Mouse (Mus musculus) layer of hippocampus, adult 8-10 months (tissue): ENCODE results near the gene Parva. TPM values are rescaled to one million over a fixed set of nuclear protein-coding genes. Genes with fewer than 3 reads are reported as not detected.
A peak's percentile ranks its signal among the peaks of the same experiment; 100 is the strongest.

Experiments used
- DNase-seq, 2 experiments: peaks; one replicate each; pipeline ENCODE4 v3.0.0; 2022; ENCODE audit warnings: low spot score in 2 of 2
- total RNA-seq, 4 experiments: library from RNA; stranded (reverse); gene quantifications; 2 replicates each; pipeline ENCODE4 v1.2.4; 2022

Gene Parva
- total RNA-seq, 4 experiments from 2014 or later = 46.5 to 50.9 (median 50.4) TPM

DNA sequence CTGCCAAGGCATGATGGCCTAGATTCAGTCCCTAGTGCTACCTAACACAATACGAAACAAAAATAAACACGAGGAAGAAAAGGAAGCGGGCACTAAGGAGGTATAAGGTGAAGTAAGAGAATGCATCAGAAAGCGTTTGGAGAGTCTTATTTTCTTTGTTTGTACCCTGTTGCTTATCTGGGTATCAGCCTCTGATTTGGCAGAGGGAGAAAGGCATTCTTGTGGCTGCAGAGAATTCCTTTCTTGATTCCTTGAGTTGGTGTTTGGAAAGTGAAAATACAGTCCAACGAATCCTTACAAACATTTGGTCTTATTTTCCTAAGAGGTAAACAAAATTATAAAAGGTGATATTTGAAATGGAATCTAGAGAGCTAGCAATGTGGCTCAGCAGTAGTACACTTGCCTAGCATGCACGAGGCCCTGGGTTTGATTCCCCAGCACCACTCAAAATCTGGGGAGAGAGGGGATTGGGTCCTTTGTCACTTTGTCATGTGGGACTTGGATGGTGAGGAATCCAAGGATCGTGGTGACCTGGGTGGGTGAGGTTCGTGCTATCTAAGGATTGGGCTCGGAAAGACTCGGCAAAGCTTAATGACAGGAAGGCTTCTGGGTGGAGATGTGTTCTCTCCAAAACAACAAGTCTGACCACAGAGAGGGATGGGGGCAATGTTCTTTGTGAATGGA, 44.9 kb downstream of the Parva start:
- DNase-seq = no peak

DNA sequence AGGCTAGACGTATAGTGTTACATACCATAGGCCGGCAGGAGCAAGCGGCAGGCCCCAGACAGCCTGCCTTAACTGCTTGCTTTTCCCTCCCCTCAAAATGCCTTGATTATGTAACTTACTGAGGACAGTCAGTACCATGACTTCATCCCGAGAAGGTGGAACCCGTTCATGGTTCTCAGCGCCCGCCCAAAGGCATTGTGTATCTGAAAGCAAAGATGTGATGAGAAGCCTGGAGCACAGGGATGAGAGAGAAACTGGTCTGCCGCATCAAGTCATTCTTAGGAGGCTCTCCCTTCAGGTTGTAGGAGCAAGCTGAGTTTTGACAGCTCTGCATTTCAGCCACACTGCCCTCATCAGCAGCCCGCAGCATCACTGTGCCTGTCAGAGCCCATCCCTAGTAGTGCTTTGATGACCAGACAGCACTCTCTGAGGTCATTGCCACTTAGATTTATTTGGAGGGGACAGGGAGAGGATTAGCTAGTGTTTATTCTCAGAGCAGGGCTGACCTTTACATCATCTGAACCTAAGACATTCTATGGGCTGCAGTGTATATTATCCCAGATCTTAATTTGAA, 45.5 kb downstream of the Parva start:
- DNase-seq = no peak

DNA sequence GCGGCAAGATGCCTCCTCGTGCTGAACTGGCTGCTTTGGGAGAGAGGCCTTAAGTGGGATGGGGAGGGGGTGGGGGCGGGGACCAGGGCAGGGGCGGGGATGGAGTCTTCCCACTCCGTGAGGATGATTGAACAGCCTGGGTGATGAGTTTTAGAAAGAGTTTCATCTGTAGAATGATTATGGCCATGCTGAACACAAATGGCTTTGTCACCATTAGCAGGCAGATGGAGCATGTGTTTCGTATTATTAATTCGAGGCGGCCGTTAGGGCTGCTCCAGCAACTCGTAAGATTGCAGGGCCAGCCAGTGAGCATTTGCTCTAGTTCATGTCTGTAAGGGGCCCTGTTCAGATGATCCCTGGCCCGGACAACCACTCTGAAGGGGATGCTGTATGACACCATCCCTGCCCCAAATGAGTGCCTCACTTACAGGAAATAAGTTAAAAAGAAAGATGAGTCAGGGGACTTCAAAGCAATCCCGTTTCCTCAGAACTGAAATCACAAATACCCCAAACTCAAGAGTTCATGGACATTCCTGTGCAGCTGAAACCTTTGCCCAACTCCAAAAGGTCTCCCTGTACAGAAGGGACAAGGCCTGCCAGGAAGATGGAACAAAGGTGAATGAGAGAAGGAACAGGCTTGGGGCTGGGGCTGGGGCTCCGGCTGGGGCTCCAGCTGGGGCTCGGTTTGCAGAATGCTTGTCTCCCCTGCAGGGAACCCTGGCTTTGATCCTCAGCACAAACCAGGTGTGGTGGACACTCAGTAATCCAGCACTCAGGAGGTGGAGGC, 46.5 kb downstream of the Parva start:
- DNase-seq = no peak

DNA sequence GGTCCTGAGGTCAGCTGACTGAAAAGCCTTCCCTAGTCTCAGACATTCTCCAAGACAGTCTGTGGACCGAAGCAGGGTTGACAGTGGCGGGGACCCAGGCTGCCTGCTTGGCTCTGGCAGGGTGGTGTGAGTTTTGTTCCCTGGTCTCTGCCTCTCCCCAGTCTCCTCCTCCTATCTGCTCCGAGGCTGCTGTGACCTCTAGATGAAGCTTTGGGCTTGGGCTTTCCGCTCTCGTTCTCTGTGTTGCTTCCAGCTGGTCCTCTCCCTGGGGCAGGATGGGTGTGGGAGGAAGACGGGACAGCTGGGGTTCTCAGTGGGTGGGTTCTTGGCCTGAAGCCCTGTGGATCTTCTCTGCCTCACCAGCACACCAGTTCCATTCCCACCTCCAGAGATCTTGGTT, 51.8 kb downstream of the Parva start:
- peak; percentile 55 to 65 for DNase-seq

DNA sequence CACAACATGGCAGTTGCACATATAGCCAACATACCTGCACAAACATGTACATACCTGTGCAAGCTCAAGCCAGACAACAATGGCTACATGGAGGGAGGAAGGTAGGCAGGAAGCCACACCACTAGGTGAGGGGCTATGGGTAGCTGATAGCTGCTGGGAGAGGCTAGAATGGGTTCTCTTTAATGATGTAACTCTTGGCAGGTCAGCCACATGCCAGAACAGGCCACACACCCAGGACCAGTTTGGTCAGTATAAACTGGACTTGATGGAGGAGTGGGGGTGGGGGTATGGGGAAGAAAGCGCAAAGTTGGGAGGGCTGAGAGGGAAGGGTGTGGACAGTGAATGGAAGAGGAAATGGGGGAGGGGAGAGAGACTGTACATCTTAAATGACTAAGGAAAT, 53.7 kb downstream of the Parva start:
- DNase-seq = no peak

DNA sequence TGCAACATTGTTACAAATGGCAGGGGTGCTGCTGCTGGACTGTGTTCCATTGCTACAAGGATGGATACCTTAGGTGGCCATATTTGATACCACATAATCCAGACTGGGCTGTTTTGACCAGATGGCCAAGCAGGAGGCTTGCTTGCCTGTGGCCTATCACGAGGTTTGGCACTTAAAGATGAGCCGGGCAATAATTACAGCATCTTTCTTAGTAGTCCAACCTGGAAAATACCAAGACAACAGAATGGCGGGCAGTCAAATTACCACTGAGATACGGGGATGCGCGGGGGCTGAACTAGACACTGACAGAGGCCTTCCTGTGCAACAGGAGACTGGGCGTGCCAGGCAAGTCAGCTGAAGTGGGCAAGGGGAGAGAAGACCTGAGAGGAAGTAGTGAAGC, 55.3 kb downstream of the Parva start:
- no peak for DNase-seq

DNA sequence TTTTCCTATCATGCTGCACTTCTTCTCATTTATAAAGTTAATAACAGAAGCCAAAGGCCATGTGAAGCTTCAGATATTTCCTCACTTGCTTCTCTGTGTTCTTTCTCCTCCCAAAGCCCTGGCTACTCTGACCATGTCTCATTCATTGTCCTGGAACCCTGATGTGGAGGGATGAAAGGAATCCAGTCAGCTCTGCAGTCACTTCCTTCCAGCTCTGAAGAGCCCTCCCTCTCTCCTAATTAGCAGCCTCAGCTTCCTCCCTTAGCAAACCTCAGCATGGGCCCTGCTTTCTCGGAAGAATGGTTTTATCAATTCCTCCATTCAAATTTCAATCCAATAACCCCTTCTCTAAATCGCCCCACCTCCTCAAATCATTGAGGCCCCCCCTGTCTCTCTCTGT, 56.1 kb downstream of the Parva start:
- DNase-seq = no peak

DNA sequence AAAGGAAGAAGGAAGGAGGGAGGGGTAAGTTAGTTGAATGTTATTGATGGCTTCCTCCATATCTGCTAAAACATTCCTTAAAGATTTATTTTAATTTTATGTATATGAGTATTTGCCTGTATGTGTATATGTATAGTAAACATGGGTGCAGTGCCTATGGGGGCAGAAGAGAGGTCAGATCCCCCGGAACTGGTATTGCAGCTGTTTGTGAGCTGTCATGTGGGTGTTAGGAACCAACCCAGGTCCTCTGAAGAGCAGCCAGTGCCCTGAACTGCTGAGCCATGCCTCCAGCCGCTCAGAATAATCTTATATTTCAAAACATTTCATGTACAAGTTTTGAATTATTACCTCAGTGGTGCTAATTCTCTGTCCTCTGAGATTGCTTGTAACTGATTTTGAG, 63.5 kb downstream of the Parva start:
- no peak for DNase-seq

DNA sequence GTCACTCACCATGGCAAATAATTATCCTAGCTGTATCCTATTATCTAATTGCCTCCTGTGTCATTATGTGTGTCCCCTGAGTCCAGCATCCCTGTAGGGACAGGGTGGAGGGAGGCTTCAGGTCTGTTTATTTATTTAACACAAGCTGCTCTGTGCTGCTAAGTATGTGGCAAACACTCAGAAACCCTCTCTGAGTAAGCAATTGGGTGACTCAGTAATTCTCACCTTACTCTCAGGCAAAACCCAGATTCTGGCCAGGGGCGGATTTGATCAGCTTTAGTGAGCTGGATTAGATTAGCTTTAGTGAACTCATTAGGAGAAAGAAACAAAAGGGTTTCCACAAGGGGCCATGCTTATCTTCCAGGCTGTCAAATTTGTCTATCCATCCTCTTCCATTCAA, 64.4 kb downstream of the Parva start:
- no peak for DNase-seq

DNA sequence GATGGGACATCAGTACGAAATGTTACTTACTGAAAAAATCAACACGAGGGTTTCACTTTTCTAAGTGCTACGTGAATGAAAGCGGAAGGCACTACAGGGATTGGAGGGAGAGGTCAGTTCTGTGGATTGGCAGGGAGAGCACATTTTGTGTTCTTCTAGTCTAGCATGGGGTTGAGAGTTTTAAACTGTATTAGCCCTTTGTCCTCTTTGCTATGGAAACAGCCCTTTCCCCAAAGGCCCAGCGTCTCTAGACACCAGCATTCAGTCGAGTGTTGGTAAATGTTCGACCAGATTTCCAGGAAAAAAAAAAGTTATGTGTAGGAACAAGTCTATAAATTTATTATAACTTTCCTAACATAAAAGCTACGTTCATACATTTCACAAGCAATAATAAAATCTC, 68.6 kb downstream of the Parva start:
- DNase-seq = no peak

DNA sequence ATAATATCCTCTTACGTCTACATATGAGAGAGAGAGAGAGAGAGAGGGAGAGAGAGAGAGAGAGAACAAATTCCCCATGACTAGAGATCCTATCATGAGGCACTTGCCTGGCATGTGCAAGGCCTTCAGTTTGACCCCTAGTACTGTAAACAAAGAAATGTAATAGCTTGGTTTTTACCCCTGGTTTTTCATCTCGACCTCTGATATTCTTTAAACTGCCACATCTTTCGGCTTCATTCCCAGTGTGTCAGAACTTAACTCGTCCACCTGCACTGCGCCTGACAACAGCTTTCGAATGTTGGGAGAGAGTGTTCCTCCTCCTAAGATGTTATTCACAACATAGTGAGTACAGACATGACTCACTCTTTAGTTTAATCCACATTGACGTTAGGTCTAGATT, 69.6 kb downstream of the Parva start:
- no peak for DNase-seq

DNA sequence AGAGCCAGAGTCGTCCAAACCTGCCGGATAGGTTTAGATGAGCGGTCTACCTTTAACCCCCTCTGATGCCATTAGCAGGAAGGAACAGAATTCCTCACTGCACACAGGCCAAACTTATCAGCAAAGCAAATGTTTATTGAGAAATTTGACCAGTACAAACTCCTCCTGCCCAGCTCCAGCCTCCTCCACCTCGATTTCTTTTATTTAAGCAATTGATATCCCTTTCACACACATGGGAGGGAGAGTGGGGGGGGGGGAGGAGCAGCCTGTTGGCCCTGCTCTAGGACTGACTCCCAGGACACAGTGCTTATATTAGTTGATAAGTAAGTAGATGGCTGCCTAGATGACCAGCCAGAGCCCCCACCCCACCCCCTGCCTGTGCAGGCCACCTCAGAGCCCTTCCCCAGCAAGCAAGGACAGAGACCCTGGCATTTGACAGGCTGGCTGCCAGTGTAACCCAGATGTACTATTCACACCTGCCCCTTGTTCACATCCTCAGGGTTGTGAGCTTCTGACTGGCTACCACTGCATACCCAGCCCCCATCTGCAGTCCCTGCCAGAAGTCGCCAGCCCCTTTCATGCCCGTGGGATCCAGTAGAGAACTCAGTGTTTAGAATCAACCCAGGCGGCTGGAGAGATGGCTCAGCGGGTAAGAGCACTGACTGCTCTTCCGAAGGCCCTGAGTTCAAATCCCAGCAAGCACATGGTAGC, 71.4 kb downstream of the Parva start:
- no peak for DNase-seq

DNA sequence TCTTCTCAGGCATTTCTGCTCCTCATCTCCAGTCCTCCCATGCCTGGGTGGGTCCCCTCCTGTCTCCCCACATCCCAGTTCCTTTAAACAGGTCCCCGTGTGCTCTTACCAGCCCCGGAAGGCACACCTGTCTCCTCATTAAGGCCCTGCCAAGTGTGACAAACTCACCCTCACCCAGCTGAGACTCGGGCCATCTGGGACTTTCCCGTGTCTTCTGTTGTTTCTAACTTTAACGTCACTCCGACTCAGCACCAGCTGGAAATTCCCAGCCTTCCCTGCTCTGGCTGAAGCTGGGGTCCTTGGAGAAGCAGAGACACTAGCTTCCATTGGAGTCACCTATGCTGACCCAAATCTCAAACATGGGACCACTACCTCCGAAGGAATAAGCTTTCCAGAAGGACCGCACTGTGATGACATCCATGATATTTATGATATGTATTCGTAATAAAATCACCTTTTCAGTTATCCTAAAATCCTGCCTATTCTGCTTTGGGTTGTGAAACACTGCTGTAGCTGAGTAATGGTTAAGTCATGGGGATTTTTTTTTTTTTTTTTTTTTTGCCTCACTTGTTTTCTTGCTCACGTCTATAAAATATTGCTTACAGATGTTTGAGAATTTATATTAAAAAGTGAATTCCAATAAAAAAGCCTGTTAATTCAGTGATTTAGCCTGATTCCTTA, 72.3 kb downstream of the Parva start:
- no peak for DNase-seq

DNA sequence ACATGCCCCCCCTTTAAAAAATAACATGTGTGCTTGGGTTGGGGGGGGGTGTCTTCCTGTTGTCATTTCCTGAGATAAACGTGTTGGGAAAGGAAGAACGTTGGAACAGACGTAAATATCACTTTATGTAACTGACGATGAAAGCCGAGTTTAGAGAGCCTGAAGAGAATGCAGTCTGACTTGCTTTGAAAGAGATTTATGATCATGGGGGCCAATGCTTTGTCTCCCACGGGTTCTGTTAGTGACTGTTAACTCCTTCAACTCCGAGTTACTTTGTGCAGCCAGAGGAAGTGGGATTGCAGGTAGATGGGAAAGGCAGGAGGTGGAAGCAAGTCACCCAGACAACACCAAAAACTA, 72.8 kb downstream of the Parva start:
- DNase-seq = no peak

DNA sequence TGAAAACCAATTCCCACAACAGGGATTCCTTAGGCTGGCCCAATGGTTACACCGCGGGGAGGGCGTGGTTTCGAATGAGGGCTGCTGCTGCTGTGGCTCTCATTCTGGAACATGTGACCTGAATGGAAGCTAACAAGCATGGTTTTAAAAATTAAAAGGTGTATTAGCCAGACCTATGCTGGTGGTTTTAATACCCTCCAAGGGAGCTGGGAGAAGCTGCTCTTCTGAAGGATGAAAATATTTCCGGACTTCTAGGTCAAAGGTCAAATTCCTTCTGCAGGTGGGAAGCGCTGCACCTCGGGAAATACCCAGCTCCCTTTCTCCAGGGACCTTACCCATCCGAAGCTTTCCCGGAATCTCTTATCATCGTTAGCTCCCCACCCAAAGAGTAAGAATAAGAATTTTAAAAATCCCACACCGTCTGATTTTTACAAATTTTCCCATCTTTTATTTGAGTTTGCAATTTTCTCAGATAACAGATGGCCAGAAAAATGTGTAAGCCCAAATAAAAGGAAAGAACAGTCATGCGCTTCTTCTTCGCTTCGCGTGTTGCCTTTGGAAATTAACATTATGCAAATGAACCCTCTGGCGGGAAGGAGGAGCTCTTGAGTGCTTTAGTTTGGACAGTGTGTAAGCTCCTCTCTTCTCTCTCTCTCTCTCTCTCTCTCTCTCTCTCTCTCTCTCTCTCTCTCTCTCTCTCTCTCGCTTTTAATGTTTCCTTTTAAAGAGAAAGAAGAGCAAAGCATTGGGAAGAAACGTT, 74.9 kb downstream of the Parva start:
- no peak for DNase-seq

DNA sequence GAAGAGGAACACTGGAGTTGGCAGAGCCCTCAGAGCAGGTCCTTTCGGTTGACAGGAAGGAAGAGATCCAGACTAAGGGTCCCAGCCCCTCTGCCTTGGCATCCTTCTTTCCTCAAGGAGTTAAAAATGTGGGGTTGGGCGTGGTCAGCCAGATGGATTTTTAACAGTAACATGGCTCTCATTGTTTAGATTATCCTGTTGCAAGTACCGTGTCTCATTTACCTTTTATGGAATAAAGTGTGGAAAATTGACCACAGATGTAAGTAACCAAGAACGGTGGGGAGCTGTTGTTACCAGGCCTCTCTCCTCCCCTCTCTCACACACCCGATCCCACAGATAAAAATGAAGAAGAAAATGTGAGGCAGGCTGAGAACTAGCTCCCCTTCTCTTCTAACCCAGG, 75.5 kb downstream of the Parva start:
- no peak for DNase-seq

DNA sequence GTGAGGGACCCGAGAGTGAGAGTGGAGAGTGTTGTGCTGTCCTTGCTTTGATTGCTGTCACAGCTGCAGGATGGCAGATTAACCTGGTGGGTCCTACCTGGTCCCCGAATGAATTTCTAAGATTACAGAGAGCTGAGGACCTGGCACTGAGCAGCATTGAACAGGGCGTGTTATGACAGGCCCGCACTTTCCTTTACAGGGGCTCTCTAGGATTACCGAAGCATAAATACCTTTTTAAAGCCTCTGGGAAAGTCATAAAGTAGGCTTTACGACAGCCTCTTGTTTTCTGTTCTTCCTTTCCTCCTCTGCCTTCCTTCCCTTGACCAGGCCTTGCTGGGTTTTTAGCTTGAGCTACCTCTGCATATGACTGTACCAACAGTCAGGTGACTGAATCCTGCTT, 76.1 kb downstream of the Parva start:
- no peak for DNase-seq

DNA sequence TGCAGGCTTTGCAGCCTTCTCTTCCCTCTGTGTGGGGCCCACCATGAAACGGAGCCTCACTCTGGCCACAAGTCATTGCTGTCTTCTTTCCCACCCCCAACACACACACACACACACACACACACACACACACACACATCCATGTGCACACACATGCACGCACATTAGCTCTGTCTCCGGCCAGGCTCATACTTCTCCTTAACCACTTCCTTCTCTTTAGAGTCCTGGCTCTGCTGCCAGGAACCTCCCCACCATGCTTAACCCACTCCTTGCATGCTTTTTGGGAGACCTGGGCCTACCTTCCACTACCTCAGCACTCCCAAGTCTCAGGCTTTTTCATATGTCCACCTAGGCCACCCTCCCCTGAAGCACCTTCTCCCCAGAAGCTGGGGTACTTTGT, 76.6 kb downstream of the Parva start:
- no peak for DNase-seq

DNA sequence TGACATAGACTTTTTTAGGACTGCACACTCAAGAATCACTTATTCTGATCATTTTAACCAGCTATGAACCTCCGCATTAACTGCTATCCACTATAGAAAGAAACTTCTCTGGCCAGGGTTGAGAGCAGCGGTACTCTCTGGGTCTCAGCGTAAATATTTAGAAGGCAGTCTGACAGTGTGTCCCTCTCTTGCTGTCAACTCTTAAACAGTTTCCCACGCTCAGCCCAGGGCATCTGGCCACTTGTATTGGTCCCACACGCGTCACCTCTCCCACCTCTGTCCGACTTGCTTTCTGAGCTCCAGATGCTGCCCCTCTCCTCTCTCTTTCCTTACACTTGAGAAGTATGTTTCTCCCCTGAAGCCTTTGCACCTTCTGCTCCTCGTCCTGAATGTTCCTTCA, 81.8 kb downstream of the Parva start:
- DNase-seq = no peak

DNA sequence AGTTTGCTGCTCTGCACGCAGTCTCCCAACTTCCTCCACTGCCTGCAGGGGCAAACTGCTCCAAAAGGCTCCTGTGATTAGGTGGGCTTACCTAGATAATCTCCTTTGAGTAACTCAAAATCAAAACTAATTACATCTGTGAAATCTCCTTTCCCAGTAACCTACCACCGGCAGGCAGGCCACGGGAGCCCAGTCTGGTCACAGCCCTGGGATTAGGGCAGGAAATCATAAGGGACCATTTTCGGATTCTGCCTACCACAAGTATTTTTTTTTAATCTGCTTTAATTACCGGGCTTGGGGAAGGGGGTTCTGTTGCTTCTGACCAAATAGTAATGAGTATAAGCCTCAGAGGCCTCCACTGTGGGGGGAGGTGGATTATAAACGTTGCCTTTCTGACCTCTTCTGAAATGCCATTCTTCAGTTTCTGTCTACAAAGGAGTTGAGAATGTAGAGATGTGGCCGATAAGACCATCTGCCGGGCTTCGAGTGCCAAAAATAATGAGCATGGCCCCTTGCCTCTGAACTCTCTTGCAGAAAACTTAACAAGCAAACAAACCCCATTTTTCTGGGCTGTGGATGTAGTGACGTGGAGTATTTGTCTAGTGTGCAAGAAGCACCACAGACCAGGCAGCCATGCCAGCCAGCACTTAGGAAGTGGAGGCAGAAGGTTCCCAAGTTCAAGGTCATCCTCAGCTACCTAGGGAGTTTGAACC, 83.2 kb downstream of the Parva start:
- DNase-seq = no peak
